Mouse (Mus musculus) lung, postnatal 0 days (tissue): ENCODE data around the gene S100a6.

Experiments used
- CTCF ChIP-seq: IDR thresholded peaks from 2 replicates; pipeline ENCODE4 v1.5.1; 2016; ENCODE audit warnings: antibody characterized with exemption, mild to moderate bottlenecking
- EP300 ChIP-seq: IDR thresholded peaks from 2 replicates; pipeline ENCODE4 v1.6.1; 2016; ENCODE audit warnings: antibody characterized with exemption, mild to moderate bottlenecking, control low read depth

- TF ChIP-seq CTCF (no peak), EP300 (no peak)
Observed at GRCm38 (mm10) chr3:90638511-90639275, 26.0 kb downstream of the S100a6 start.
